Mouse (Mus musculus): ENCODE data around the gene Nacad. TPM values are rescaled to one million over a fixed set of nuclear protein-coding genes. Genes with fewer than 3 reads are reported as not detected.
A peak's percentile ranks its signal among the peaks of the same experiment; 100 is the strongest.

Nacad gene
- polyA plus RNA-seq, 1 experiment = 0.37 TPM

GRCm38 (mm10) chr11:6639072-6639471 is 33.2 kb upstream of the Nacad start:
- Histone ChIP-seq H3K27ac (ENCODE audit: insufficient read depth, low read length) (no peak overlapping the region), H3K27me3 (ENCODE audit: control insufficient read depth, insufficient read depth, low read length) (no peaks in the 10 kb centered on the region), H3K36me3 (ENCODE audit: control insufficient read depth, insufficient read depth, low read length) (no peaks in the 10 kb centered on the region), H3K4me1 (ENCODE audit: control insufficient read depth, insufficient read depth, insufficient read length) (no peaks in the 10 kb centered on the region), H3K4me3 (ENCODE audit: extremely low read depth, insufficient read depth, insufficient read length) (no peak overlapping the region)
- 68% methylated on average over 6 of the region's 6 CpGs for WGBS
- no peak for DNase-seq (ENCODE audit: low read depth in 1 of 2, low spot score in 2 of 2)
- TF ChIP-seq CTCF (IDR thresholded peaks at IDR 0.05; ENCODE audit: extremely low read depth, insufficient read depth, insufficient read length, insufficient replicate concordance) (no peak), POLR2A (IDR thresholded peaks at IDR 0.05; ENCODE audit: low read depth, low read length) (no peak)

GRCm38 (mm10) chr11:6638537-6638936 is 32.7 kb upstream of the Nacad start, which contains the start of gene Wap:
Gene Wap (minus strand): TSS chr11:6638637.
- H3K4me3 ChIP-seq (ENCODE audit: extremely low read depth, insufficient read depth, insufficient read length) = no peak within 1 kb of the TSS
- no peaks in the 10 kb centered on the region for H3K4me1 ChIP-seq (ENCODE audit: control insufficient read depth, insufficient read depth, insufficient read length)
- H3K27me3 ChIP-seq (ENCODE audit: control insufficient read depth, insufficient read depth, low read length) = 0 out of 2 replicates have a peak, but pooled peaks cover under 1% of the 10 kb centered on the region
- no peak within 1 kb of the TSS for H3K27ac ChIP-seq (ENCODE audit: insufficient read depth, low read length)
- 94% methylated on average over 4 of the region's 4 CpGs for WGBS
- no peak for TF ChIP-seq CTCF (IDR thresholded peaks at IDR 0.05; ENCODE audit: extremely low read depth, insufficient read depth, insufficient read length, insufficient replicate concordance)
- no peak for TF ChIP-seq POLR2A (IDR thresholded peaks at IDR 0.05; ENCODE audit: low read depth, low read length)
- H3K36me3 ChIP-seq (ENCODE audit: control insufficient read depth, insufficient read depth, low read length) = no peaks in the 10 kb centered on the region
- no peak for DNase-seq (ENCODE audit: low read depth in 1 of 2, low spot score in 2 of 2)

- Histone ChIP-seq H3K27me3 (ENCODE audit: control insufficient read depth, insufficient read depth, low read length) (0 out of 2 replicates have a peak, but pooled peaks cover 1% of the 10 kb centered on the region), H3K36me3 (ENCODE audit: control insufficient read depth, insufficient read depth, low read length) (no peaks in the 10 kb centered on the region), H3K4me1 (ENCODE audit: control insufficient read depth, insufficient read depth, insufficient read length) (no peaks in the 10 kb centered on the region), H3K27ac (ENCODE audit: insufficient read depth, low read length) (no peak overlapping the region), H3K4me3 (ENCODE audit: extremely low read depth, insufficient read depth, insufficient read length) (no peak overlapping the region)
- TF ChIP-seq CTCF (IDR thresholded peaks at IDR 0.05; ENCODE audit: extremely low read depth, insufficient read depth, insufficient read length, insufficient replicate concordance) (peak; percentile 13; the same call in 1 of the 2 replicates), POLR2A (IDR thresholded peaks at IDR 0.05; ENCODE audit: low read depth, low read length) (no peak)
- DNase-seq (ENCODE audit: low read depth in 1 of 2, low spot score in 2 of 2) = no peak
- WGBS = 81% methylated on average over 8 of the region's 8 CpGs
Measured at GRCm38 (mm10) chr11:6636150-6636549, 30.3 kb upstream of the Nacad start.

- peak in 1 of 2 experiments; percentile 36 for DNase-seq (ENCODE audit: low read depth in 1 of 2, low spot score in 2 of 2)
- Histone ChIP-seq H3K4me3 (ENCODE audit: extremely low read depth, insufficient read depth, insufficient read length) (no peak overlapping the region), H3K27ac (ENCODE audit: insufficient read depth, low read length) (no peak overlapping the region), H3K27me3 (ENCODE audit: control insufficient read depth, insufficient read depth, low read length) (0 out of 2 replicates have a peak, but pooled peaks cover 1% of the 10 kb centered on the region), H3K4me1 (ENCODE audit: control insufficient read depth, insufficient read depth, insufficient read length) (peaks cover 17% of the 10 kb centered on the region), H3K36me3 (ENCODE audit: control insufficient read depth, insufficient read depth, low read length) (no peaks in the 10 kb centered on the region)
- TF ChIP-seq POLR2A (IDR thresholded peaks at IDR 0.05; ENCODE audit: low read depth, low read length) (no peak), CTCF (IDR thresholded peaks at IDR 0.05; ENCODE audit: extremely low read depth, insufficient read depth, insufficient read length, insufficient replicate concordance) (peak; percentile 21; the same call in 1 of the 2 replicates)
Measured at GRCm38 (mm10) chr11:6629655-6630054, 23.8 kb upstream of the Nacad start.

- no peak overlapping the region for H3K27ac ChIP-seq (ENCODE audit: insufficient read depth, low read length)
- TF ChIP-seq POLR2A (IDR thresholded peaks at IDR 0.05; ENCODE audit: low read depth, low read length) = no peak
- peak; percentile 61; the same call in 1 of the 2 replicates for TF ChIP-seq CTCF (IDR thresholded peaks at IDR 0.05; ENCODE audit: extremely low read depth, insufficient read depth, insufficient read length, insufficient replicate concordance)
Measured at GRCm38 (mm10) chr11:6628568-6628967, 22.7 kb upstream of the Nacad start.

GRCm38 (mm10) chr11:6627731-6628130 is 21.9 kb upstream of the Nacad start:
- Histone ChIP-seq H3K27ac (ENCODE audit: insufficient read depth, low read length) (peak overlapping the region; percentile 83), H3K4me1 (ENCODE audit: control insufficient read depth, insufficient read depth, insufficient read length) (peaks cover 17% of the 10 kb centered on the region), H3K27me3 (ENCODE audit: control insufficient read depth, insufficient read depth, low read length) (no peaks in the 10 kb centered on the region), H3K36me3 (ENCODE audit: control insufficient read depth, insufficient read depth, low read length) (peaks cover 12% of the 10 kb centered on the region), H3K4me3 (ENCODE audit: extremely low read depth, insufficient read depth, insufficient read length) (peak overlapping the region; percentile 5; the same call in 1 of the 2 replicates)
- no peak; the same call in 1 of the 2 replicates for TF ChIP-seq POLR2A (IDR thresholded peaks at IDR 0.05; ENCODE audit: low read depth, low read length)
- WGBS = 11% methylated on average over 4 of the region's 4 CpGs
- peak; percentile 57 to 69 for DNase-seq (ENCODE audit: low read depth in 1 of 2, low spot score in 2 of 2)

More at GRCm38 (mm10) chr11:6628568-6628967, 22.7 kb upstream of the Nacad start:
- Histone ChIP-seq H3K27me3 (ENCODE audit: control insufficient read depth, insufficient read depth, low read length) (0 out of 2 replicates have a peak, but pooled peaks cover 1% of the 10 kb centered on the region), H3K4me3 (ENCODE audit: extremely low read depth, insufficient read depth, insufficient read length) (no peak overlapping the region), H3K36me3 (ENCODE audit: control insufficient read depth, insufficient read depth, low read length) (peaks cover 8% of the 10 kb centered on the region), H3K4me1 (ENCODE audit: control insufficient read depth, insufficient read depth, insufficient read length) (peaks cover 17% of the 10 kb centered on the region)
- peak in 1 of 2 experiments; percentile 67 for DNase-seq (ENCODE audit: low read depth in 1 of 2, low spot score in 2 of 2)
- WGBS = 17% methylated on average over 4 of the region's 4 CpGs

GRCm38 (mm10) chr11:6626388-6626772 is 20.5 kb upstream of the Nacad start:
- DNase-seq (ENCODE audit: low read depth in 1 of 2, low spot score in 2 of 2) = no peak
- Histone ChIP-seq H3K27ac (ENCODE audit: insufficient read depth, low read length) (peak overlapping the region; percentile 91), H3K27me3 (ENCODE audit: control insufficient read depth, insufficient read depth, low read length) (no peaks in the 10 kb centered on the region), H3K36me3 (ENCODE audit: control insufficient read depth, insufficient read depth, low read length) (peaks cover 16% of the 10 kb centered on the region), H3K4me3 (ENCODE audit: extremely low read depth, insufficient read depth, insufficient read length) (peak overlapping the region; percentile 67), H3K4me1 (ENCODE audit: control insufficient read depth, insufficient read depth, insufficient read length) (peaks cover 17% of the 10 kb centered on the region)
- no peak for TF ChIP-seq POLR2A (IDR thresholded peaks at IDR 0.05; ENCODE audit: low read depth, low read length)
- no peak for TF ChIP-seq CTCF (IDR thresholded peaks at IDR 0.05; ENCODE audit: extremely low read depth, insufficient read depth, insufficient read length, insufficient replicate concordance)
- 11% methylated on average over 16 of the region's 16 CpGs for WGBS

Measured in spleen, adult 2 months (tissue).